Mouse (Mus musculus) forebrain, embryonic 13.5 days (tissue): Measurements from ENCODE around the gene Hmga2. TPM values are rescaled to one million over a fixed set of nuclear protein-coding genes. Genes with fewer than 3 reads are reported as not detected.

ENCODE experiments used
- ATAC-seq: fragments of 200-750 bp; cut with Nextera tagmentation; 2 replicates; pipeline ENCODE4 v1.8.0; 2017
- H3K27ac ChIP-seq: fragments of 300-500 bp; sonication (generic); 2 replicates; pipeline ENCODE4 v1.5.1; 2015; ENCODE audit warnings: inconsistent platforms, mild to moderate bottlenecking, moderate library complexity
- H3K27me3 ChIP-seq: fragments of 300-500 bp; sonication (generic); 2 replicates; pipeline ENCODE4 v1.6.1; 2015; ENCODE audit warnings: mild to moderate bottlenecking, inconsistent platforms
- H3K36me3 ChIP-seq: fragments of 300-500 bp; sonication (generic); 2 replicates; pipeline ENCODE4 v1.6.1; 2015; ENCODE audit warnings: mild to moderate bottlenecking, inconsistent platforms; ENCODE audit not compliant: poor library complexity, severe bottlenecking
- H3K4me1 ChIP-seq: fragments of 300-500 bp; sonication (generic); 2 replicates; pipeline ENCODE4 v1.6.1; 2015; ENCODE audit warnings: inconsistent platforms
- H3K4me2 ChIP-seq: fragments of 300-500 bp; sonication (generic); 2 replicates; pipeline ENCODE4 v1.6.1; 2015; ENCODE audit warnings: inconsistent platforms, mild to moderate bottlenecking, moderate library complexity
- H3K4me3 ChIP-seq: fragments of 300-500 bp; sonication (generic); 2 replicates; pipeline ENCODE4 v1.5.1; 2015; ENCODE audit warnings: mild to moderate bottlenecking, inconsistent platforms
- H3K9ac ChIP-seq: fragments of 300-500 bp; sonication (generic); 2 replicates; pipeline ENCODE4 v1.6.1; 2015; ENCODE audit warnings: mild to moderate bottlenecking, inconsistent platforms
- H3K9me3 ChIP-seq: fragments of 300-500 bp; sonication (generic); replicated peaks from 2 replicates; pipeline ENCODE4 v1.6.1; 2016; ENCODE audit warnings: inconsistent platforms
- WGBS: fragments of 180-500 bp; shearing (Covaris S2); methylation state at CpG from one replicate; pipeline ENCODE4 v1.1.7; 2015; 5-methylcytosine and 5-hydroxymethylcytosine counted together
- polyA plus RNA-seq: library from polyadenylated mRNA; unstranded; fragments of >200 nt; fragmentation: Nextera tagmentation; extraction: Ambion mirVana; gene quantifications from 2 replicates; pipeline ENCODE4 v1.2.1, GENCODE M21; 2015

Gene Hmga2
- polyA plus RNA-seq, result 12.1 and 15.1 TPM in 2 replicates

DNA sequence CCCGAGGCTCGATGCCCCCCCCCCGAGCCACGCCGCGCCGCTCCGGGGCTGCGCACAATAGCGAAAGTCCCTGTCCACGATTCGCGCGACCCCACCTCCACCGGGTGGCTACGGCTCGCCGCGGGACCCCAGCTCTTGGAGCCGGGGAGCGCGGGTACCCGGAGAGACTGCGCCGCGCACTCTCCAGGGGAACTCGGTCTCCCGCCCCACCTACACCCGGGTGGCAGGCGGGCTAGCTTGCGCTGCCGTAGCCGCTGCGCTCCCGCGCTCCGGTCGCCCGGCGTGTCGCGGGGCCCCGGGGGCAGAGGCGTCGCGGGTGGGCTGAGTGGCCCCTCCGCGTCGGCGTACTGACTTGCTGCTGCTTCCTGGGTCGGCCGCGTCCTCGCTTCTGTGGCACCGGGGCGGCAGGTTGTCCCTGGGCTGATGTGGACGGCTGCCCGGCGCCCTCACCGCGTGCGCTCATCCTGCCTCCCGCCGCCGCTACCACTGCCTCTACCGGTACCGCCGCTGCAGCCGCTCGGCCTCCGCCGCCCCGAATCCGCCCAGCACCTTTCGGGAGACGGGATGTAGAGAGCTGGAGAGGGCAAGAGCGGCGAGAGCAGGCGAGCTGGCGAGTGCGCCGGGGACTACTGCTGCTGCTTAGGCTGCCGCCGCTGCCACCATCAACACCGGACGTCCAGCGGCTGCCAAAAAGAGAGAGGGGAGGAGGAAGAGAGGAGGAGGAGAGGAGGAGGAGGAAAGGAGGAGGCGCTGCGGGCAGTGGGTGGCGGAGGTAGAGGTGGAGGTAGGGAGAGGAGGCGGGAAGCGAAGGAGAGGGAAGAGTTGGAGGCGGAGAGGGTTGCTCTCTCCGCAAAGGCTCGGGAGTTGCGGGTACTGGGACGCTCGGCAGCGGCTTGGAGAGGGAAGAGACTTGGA lies at the start of gene Hmga2:
Gene Hmga2 (minus strand): TSS at position 869 of the 915 bp plus-strand sequence.
- Histone ChIP-seq H3K27me3 (peaks cover 3% of the 10 kb centered on the region; the same call in 1 of the 2 replicates), H3K9ac (peak within 1 kb of the TSS; percentile 74), H3K27ac (peak within 1 kb of the TSS; percentile 74), H3K36me3 (no peaks in the 10 kb centered on the region), H3K4me1 (peaks cover 53% of the 10 kb centered on the region), H3K4me2 (peak within 1 kb of the TSS; percentile 88), H3K4me3 (peak within 1 kb of the TSS; percentile 83), H3K9me3 (no peaks in the 10 kb centered on the region)
- peak; percentile 60 for ATAC-seq
- under 1% methylated on average over 77 of the region's 99 CpGs for WGBS

DNA sequence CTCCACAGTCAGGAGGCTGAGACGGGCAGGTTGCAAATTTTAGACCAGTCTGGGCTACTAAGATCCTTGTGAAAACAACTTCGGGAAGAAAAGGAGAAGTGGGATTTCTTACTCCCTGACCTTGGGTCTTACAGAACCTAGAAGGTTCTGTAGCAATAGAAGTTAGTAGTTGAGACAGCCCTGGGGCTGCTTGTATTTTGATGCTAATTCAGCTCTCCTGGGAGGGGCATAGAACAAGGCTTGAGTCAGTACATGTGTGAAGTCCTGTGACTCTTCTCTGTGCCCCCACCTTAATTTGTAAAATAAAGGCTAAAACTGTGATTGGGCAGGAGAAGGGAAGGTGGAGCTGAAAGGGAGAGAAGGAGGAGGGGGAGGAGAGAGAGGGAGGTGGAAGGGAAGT lies 46.7 kb upstream of the Hmga2 start:
- Histone ChIP-seq H3K36me3 (no peaks in the 10 kb centered on the region), H3K4me3 (no peak overlapping the region), H3K4me2 (no peak overlapping the region), H3K9me3 (no peaks in the 10 kb centered on the region), H3K27ac (no peak overlapping the region), H3K9ac (no peak overlapping the region), H3K27me3 (no peaks in the 10 kb centered on the region), H3K4me1 (no peaks in the 10 kb centered on the region)
- 88% methylated on average over 2 of the region's 2 CpGs for WGBS
- ATAC-seq, result no peak

DNA sequence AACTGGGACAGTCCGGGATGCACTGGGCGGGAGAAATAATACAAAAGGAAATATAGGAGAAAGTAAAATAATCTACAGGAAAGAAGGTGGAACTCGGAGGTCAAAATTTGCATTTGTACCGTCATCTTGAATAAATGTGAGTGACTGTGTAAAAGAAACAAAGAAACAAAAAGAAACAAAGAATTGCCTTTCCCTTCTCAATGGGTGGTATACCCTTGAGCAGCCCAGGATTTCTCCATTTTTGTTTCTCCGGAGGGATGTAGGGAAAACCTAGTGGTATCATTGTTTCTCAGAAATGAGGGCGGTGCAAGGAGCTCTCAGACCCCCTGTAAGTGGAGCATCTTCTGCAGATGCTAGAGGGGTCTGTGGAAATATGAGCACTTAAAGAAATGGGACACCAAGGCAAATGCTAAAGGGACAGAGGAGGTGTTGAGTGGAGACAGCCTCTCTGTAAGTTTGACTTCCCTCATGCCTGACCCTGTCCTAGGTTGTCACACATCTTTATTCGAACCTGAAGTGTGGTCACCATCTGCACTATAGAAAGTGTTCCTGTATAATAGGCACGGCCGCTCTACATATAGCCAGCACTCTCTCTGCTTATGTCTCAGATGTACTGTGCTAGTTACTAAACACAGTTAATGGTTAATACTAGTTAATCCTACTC lies 45.8 kb upstream of the Hmga2 start:
- 61% methylated on average over 9 of the region's 9 CpGs for WGBS
- ATAC-seq, result no peak
- H3K4me2 ChIP-seq, result no peak overlapping the region

DNA sequence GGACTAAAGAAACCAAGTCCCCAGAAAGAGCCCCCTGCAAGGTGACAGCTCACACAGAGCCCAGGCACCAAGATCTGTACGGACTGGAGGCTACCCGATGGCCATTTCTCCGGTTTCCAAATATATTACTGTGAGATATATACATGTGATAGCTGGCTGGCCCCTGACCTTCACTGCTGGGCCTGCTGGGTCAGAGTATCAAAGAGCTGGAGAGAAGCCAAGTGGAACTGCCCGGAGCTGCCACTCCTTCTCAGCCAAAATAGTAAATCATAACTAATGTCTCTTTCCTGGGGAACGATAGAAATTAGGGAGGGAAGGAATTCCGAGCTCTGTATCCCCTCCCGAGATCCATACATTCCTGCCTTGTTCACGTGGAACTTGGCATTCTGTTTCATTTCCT lies 40.0 kb upstream of the Hmga2 start:
- H3K36me3 ChIP-seq, result no peaks in the 10 kb centered on the region
- 76% methylated on average over 8 of the region's 8 CpGs for WGBS
- H3K9me3 ChIP-seq, result no peaks in the 10 kb centered on the region
- no peak overlapping the region for H3K4me2 ChIP-seq
- H3K27me3 ChIP-seq, result no peaks in the 10 kb centered on the region
- H3K27ac ChIP-seq, result no peak overlapping the region
- ATAC-seq, result no peak
- no peak overlapping the region for H3K4me3 ChIP-seq
- H3K9ac ChIP-seq, result no peak overlapping the region
- H3K4me1 ChIP-seq, result no peaks in the 10 kb centered on the region

More for the DNA sequence above, 45.8 kb upstream of the Hmga2 start:
- H3K4me3 ChIP-seq, result no peak overlapping the region
- H3K4me1 ChIP-seq, result no peaks in the 10 kb centered on the region
- no peaks in the 10 kb centered on the region for H3K27me3 ChIP-seq
- H3K27ac ChIP-seq, result no peak overlapping the region
- H3K9ac ChIP-seq, result no peak overlapping the region
- no peaks in the 10 kb centered on the region for H3K36me3 ChIP-seq
- no peaks in the 10 kb centered on the region for H3K9me3 ChIP-seq

DNA sequence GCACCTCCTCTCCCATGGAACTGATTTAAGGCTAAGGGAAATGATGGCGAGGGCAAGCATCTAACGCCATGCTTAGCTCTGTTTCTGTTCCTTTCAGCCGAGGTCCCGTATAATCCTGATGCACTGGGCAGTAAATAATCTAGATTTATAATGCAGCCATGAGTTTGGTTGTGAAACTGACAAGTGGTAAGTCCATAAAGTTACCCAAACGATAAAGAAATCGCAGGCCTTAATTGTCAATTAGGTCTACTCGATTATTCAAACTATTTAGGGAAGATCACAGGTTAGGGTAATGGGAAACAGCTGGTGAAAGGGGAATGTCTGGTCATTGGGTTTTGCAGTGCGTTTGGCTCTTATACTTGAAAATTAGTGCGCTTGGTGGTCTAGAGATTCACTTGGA lies 37.5 kb upstream of the Hmga2 start:
- H3K4me1 ChIP-seq, result no peaks in the 10 kb centered on the region
- H3K9me3 ChIP-seq, result no peaks in the 10 kb centered on the region
- no peak overlapping the region for H3K4me3 ChIP-seq
- H3K9ac ChIP-seq, result no peak overlapping the region
- H3K27me3 ChIP-seq, result no peaks in the 10 kb centered on the region
- H3K27ac ChIP-seq, result no peak overlapping the region
- no peaks in the 10 kb centered on the region for H3K36me3 ChIP-seq
- H3K4me2 ChIP-seq, result no peak overlapping the region
- no peak for ATAC-seq
- 65% methylated on average over 9 of the region's 9 CpGs for WGBS

DNA sequence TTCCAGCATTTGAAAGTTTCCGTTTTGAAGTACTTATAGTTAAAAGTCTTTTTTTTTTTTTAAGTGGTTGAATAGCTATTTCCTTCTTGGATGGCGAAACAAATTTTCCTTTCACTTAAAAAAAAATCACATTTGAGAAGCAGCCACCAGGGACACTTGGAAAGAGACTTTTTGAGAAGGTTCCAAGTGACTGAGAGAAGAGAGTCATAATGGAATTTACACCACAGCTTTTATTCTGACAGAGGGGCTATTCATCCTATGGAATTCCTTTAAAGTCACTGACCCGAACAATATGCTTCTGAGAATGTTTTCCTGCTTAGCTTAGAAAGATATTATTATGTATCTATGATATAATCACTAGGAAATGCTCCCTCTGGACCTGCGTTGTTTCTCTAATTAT lies 36.7 kb upstream of the Hmga2 start:
- H3K4me1 ChIP-seq, result no peaks in the 10 kb centered on the region
- no peaks in the 10 kb centered on the region for H3K9me3 ChIP-seq
- H3K27me3 ChIP-seq, result no peaks in the 10 kb centered on the region
- no peak overlapping the region for H3K4me2 ChIP-seq
- H3K27ac ChIP-seq, result no peak overlapping the region
- H3K9ac ChIP-seq, result no peak overlapping the region
- H3K4me3 ChIP-seq, result no peak overlapping the region
- H3K36me3 ChIP-seq, result no peaks in the 10 kb centered on the region
- 44% methylated on average over 4 of the region's 4 CpGs for WGBS
- no peak for ATAC-seq

DNA sequence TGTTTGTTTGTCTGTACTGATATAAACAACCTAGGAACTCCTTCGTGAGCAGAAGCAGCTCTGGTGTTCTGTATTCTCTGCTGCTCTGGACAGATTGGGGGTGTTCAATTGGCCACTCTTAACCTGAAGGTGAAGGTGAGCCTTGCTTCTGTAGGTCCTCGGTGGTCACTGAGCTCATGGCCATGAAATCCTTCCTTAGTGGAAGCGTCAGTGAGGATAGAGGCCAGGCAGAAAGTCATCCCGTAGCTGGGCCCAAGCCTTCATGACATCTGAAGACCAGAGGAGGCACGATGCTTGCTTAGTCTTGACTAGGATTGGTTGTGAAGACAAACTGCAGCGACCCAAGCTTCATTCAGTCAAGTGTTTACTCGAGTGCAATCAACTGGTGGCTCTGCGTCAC lies 35.9 kb upstream of the Hmga2 start:
- Histone ChIP-seq H3K9me3 (no peaks in the 10 kb centered on the region), H3K4me2 (no peak overlapping the region), H3K27ac (no peak overlapping the region), H3K9ac (no peak overlapping the region), H3K36me3 (no peaks in the 10 kb centered on the region), H3K4me1 (no peaks in the 10 kb centered on the region), H3K4me3 (no peak overlapping the region), H3K27me3 (no peaks in the 10 kb centered on the region)
- no peak for ATAC-seq
- WGBS, result 94% methylated on average over 8 of the region's 8 CpGs

DNA sequence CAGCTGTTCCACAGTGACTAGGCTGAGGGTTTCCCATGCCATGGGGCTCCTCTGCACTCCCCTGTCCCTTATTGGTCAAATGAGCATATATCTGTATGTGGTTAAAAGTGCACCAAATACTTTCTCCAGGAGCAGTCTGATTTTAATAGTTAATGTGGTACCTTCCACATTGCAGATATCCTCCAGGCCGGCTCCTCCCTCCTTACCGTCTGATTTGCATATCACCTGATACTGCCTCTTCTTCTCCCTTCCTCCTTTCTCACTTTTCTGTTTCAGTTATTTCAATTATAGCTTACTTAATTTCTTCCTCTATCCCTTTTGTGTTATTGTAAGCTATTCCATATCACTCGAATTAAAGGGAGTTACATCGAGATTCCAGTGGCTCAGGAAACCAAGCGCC lies 27.7 kb upstream of the Hmga2 start:
- Histone ChIP-seq H3K36me3 (no peaks in the 10 kb centered on the region), H3K9ac (no peak overlapping the region), H3K4me1 (no peaks in the 10 kb centered on the region), H3K9me3 (no peaks in the 10 kb centered on the region), H3K27me3 (no peaks in the 10 kb centered on the region), H3K4me3 (no peak overlapping the region), H3K27ac (no peak overlapping the region), H3K4me2 (no peak overlapping the region)
- ATAC-seq, result no peak
- 88% methylated on average over 5 of the region's 5 CpGs for WGBS

DNA sequence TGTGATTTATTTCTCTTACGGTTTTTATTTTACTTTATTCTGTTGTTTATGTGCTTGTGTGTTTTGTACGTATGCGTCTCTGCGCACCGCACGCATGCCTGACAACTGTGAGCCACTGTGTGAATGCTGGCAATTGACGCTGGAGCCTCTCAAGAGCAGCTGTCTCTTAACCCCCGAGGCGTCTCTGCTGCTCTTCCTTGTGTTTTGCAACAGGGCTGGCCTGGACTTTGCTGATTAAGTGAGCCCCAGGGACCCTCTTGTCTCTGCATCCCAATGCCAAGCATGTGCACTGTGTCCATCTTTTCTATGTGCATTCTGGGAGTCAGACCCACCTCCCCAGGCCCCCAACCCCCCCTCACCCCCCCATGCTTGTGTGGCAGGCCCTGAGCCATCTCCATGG lies 24.5 kb upstream of the Hmga2 start:
- H3K4me1 ChIP-seq, result no peaks in the 10 kb centered on the region
- H3K27ac ChIP-seq, result no peak overlapping the region
- H3K4me2 ChIP-seq, result no peak overlapping the region
- H3K9me3 ChIP-seq, result no peaks in the 10 kb centered on the region
- no peak for ATAC-seq
- no peak overlapping the region for H3K4me3 ChIP-seq
- WGBS, result 69% methylated on average over 9 of the region's 9 CpGs
- H3K27me3 ChIP-seq, result no peaks in the 10 kb centered on the region
- H3K36me3 ChIP-seq, result no peaks in the 10 kb centered on the region
- H3K9ac ChIP-seq, result no peak overlapping the region

DNA sequence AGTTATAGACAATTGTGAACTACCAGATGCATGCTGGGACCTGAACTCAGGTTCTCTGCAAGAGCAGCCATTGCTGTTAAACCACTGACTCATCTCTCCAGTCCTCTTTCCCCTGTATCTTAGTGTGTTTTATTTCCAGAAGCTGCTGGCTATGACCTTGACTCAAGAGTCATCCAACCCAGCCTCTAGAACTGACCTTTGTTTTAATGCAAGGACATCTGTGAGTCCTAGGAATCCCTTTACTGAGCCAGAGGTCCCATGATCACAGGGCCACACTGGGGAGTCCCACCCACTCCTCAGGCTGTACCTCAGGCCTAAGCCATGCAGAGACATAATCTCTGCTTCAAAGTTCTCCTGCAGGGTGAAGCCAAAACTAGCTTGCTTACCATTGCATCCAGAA lies 21.8 kb upstream of the Hmga2 start:
- no peak overlapping the region for H3K27ac ChIP-seq
- no peak overlapping the region for H3K9ac ChIP-seq
- H3K4me3 ChIP-seq, result no peak overlapping the region
- H3K27me3 ChIP-seq, result no peaks in the 10 kb centered on the region
- ATAC-seq, result no peak
- no peaks in the 10 kb centered on the region for H3K4me1 ChIP-seq
- H3K4me2 ChIP-seq, result no peak overlapping the region
- H3K9me3 ChIP-seq, result no peaks in the 10 kb centered on the region
- no peaks in the 10 kb centered on the region for H3K36me3 ChIP-seq

DNA sequence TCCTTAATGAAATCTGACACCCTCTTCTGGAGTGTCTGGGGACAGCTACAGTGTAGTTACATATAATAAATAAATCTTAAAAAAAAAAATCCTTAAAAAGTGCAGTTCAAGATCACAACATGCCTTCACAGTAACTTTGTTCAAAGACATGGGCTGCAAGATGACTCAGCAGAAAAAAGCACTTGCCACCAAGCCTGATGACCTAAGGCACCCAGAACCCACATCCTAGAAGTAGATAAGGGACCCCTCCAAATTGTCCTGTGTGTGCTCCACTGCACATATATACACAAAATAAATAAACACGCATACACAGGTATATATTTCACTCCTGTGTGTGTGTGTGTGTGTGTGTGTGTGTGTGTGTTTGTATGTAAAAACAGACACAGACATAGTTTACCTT lies 18.4 kb upstream of the Hmga2 start:
- WGBS, result 100% methylated on average over 1 of the region's 1 CpGs
- ATAC-seq, result no peak
- no peak overlapping the region for H3K9ac ChIP-seq
- H3K36me3 ChIP-seq, result no peaks in the 10 kb centered on the region
- H3K4me3 ChIP-seq, result no peak overlapping the region
- H3K4me1 ChIP-seq, result no peaks in the 10 kb centered on the region
- H3K4me2 ChIP-seq, result no peak overlapping the region
- no peaks in the 10 kb centered on the region for H3K27me3 ChIP-seq
- no peaks in the 10 kb centered on the region for H3K9me3 ChIP-seq
- H3K27ac ChIP-seq, result no peak overlapping the region

DNA sequence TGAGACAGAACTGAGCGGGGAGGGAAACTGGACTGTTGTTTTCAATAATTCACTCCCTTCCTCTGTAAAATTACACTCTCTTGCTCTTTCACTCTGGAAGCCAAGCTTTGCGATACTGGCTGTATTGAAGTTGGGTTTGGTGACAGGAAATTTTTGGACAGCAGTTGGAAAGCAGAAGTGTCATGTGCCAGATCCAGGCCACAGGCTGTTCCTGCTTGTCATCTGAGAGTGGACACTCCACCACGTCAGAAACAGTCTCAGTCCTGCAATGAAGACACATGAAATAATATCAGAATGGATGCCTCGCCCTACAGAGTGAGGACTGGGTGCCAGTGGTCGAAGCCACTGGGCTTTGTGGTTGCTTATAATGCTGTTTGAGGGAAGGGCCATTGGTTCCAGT lies 15.2 kb upstream of the Hmga2 start:
- WGBS, result 85% methylated on average over 5 of the region's 5 CpGs

More for the DNA sequence above, 15.2 kb upstream of the Hmga2 start:
- ATAC-seq, result no peak
- Histone ChIP-seq H3K4me1 (no peaks in the 10 kb centered on the region), H3K27me3 (no peaks in the 10 kb centered on the region), H3K4me3 (no peak overlapping the region), H3K4me2 (no peak overlapping the region), H3K9ac (no peak overlapping the region), H3K36me3 (no peaks in the 10 kb centered on the region), H3K27ac (no peak overlapping the region), H3K9me3 (peaks cover 12% of the 10 kb centered on the region)
